Mouse (Mus musculus): ENCODE results near the gene Gm3298.
"Not testable (repeated sequence)": the region's sequence is repeated elsewhere in the genome, so short reads cannot be mapped to it uniquely, and the experiment has no call there.

DNA sequence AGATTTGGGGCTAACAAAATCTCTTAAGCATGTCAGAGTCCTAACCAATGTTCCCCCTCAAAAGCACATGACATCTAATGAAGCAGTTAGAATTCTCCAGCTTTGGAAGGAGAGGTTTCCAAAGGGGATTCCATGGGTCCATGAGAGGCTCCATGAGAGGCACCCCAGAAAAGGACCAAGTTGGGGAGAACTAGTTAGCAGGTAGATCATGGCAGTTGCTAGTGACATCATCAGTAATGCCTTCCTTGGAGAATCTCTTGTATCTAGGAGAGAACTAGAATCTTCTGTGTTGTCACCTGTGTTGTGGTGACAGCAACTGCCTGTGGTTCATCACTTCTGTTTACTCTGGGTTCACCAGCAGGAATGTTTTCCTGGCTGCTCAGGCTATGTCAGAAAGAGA, 32.1 kb upstream of the Gm3298 start, which contains the start of gene Gm8297:
- not testable (repeated sequence) for TF ChIP-seq POLR2A (IDR thresholded peaks at IDR 0.05; ENCODE audit: insufficient read depth, low read depth, low read length); CTCF (IDR thresholded peaks at IDR 0.05); EP300 (IDR thresholded peaks at IDR 0.05; ENCODE audit: insufficient read depth, low read depth, low read length)

Data from heart, adult 2 months (tissue).